Mouse (Mus musculus) neural tube, embryonic 11.5 days (tissue): ENCODE data around the gene Tiam1. TPM values are rescaled to one million over a fixed set of nuclear protein-coding genes. Genes with fewer than 3 reads are reported as not detected.
A peak's percentile ranks its signal among the peaks of the same experiment; 100 is the strongest.

Experiments
- ATAC-seq: fragments of 200-750 bp; cut with Nextera tagmentation; 2 replicates; pipeline ENCODE4 v1.8.0; 2017; ENCODE audit warnings: moderate number of reproducible peaks, mild to moderate bottlenecking, moderate TSS enrichment, moderate library complexity; ENCODE audit not compliant: insufficient read depth, low FRiP score, low TSS enrichment
- DNase-seq: peaks from one replicate; pipeline ENCODE4 v3.0.0-alpha.2; 2015; ENCODE audit warnings: low spot score
- H3K27ac ChIP-seq: fragments of 300-500 bp; sonication (generic); 2 replicates; pipeline ENCODE4 v1.5.1; 2014; ENCODE audit warnings: low read depth, mild to moderate bottlenecking, low read length
- H3K27me3 ChIP-seq: fragments of 300-500 bp; sonication (generic); 2 replicates; pipeline ENCODE4 v1.6.1; 2014; ENCODE audit warnings: mild to moderate bottlenecking, low read length, mixed read lengths; ENCODE audit not compliant: control insufficient read depth, insufficient read depth
- H3K36me3 ChIP-seq: fragments of 300-500 bp; sonication (generic); 2 replicates; pipeline ENCODE4 v1.6.1; 2014; ENCODE audit warnings: mild to moderate bottlenecking, low read length, moderate library complexity, mixed read lengths; ENCODE audit not compliant: control insufficient read depth, insufficient read depth
- H3K4me1 ChIP-seq: fragments of 300-500 bp; sonication (generic); 2 replicates; pipeline ENCODE4 v1.6.1; 2014; ENCODE audit warnings: low read length, mixed read lengths; ENCODE audit not compliant: control insufficient read depth, insufficient read depth
- H3K4me2 ChIP-seq: fragments of 300-500 bp; sonication (generic); 2 replicates; pipeline ENCODE4 v1.6.1; 2014; ENCODE audit warnings: low read depth, mild to moderate bottlenecking, moderate library complexity
- H3K4me3 ChIP-seq: fragments of 300-500 bp; sonication (generic); 2 replicates; pipeline ENCODE4 v1.5.1; 2014; ENCODE audit warnings: low read depth, low read length
- H3K9ac ChIP-seq: fragments of 300-500 bp; sonication (generic); 2 replicates; pipeline ENCODE4 v1.6.1; 2014; ENCODE audit warnings: mild to moderate bottlenecking, low read length
- H3K9me3 ChIP-seq: fragments of 300-500 bp; sonication (generic); 2 replicates; pipeline ENCODE4 v1.6.1; 2016; ENCODE audit warnings: low read length; ENCODE audit not compliant: control insufficient read depth
- WGBS: fragments of 180-500 bp; shearing (Covaris S2); extraction: QIAGEN DNeasy Blood & Tissue Kit; methylation state at CpG from one replicate; pipeline ENCODE4 v1.1.7; 2014; 5-methylcytosine and 5-hydroxymethylcytosine counted together
- polyA plus RNA-seq: library from polyadenylated mRNA; unstranded; fragments of >200 nt; fragmentation: Nextera tagmentation; extraction: Ambion mirVana; gene quantifications from 2 replicates; pipeline ENCODE4 v1.2.1, GENCODE M21; 2014

Gene Tiam1
- polyA plus RNA-seq, 1 experiment from 2014 or later, result 27.7 TPM

GRCm38 (mm10) chr16:90023665-90024010, 119.9 kb downstream of the Tiam1 start:
- Histone ChIP-seq H3K4me1 (0 out of 2 replicates have a peak, but pooled peaks cover 2% of the 10 kb centered on the region), H3K4me3 (no peak overlapping the region), H3K27ac (no peak overlapping the region), H3K27me3 (no peaks in the 10 kb centered on the region), H3K36me3 (no peaks in the 10 kb centered on the region), H3K9ac (no peak overlapping the region), H3K9me3 (no peaks in the 10 kb centered on the region), H3K4me2 (no peak overlapping the region)
- ATAC-seq (no peak), DNase-seq (no peak)
- WGBS, result 89% methylated on average over 8 of the region's 8 CpGs

GRCm38 (mm10) chr16:90022932-90023664, 120.5 kb downstream of the Tiam1 start:
- H3K4me2 ChIP-seq, result no peak overlapping the region
- no peak overlapping the region for H3K9ac ChIP-seq
- H3K9me3 ChIP-seq, result no peaks in the 10 kb centered on the region
- 79% methylated on average over 18 of the region's 18 CpGs for WGBS
- no peak overlapping the region for H3K27ac ChIP-seq
- ATAC-seq (no peak), DNase-seq (no peak)
- H3K4me3 ChIP-seq, result no peak overlapping the region
- no peaks in the 10 kb centered on the region for H3K27me3 ChIP-seq
- H3K36me3 ChIP-seq, result no peaks in the 10 kb centered on the region
- 0 out of 2 replicates have a peak, but pooled peaks cover 2% of the 10 kb centered on the region for H3K4me1 ChIP-seq

GRCm38 (mm10) chr16:90016046-90016445, 127.5 kb downstream of the Tiam1 start:
- 79% methylated on average over 4 of the region's 4 CpGs for WGBS

GRCm38 (mm10) chr16:90014596-90014995, 129.0 kb downstream of the Tiam1 start:
- no peaks in the 10 kb centered on the region for H3K27me3 ChIP-seq
- no peaks in the 10 kb centered on the region for H3K9me3 ChIP-seq
- no peak overlapping the region for H3K9ac ChIP-seq
- no peak overlapping the region for H3K4me2 ChIP-seq
- no peak for DNase-seq
- no peak overlapping the region for H3K4me3 ChIP-seq
- 82% methylated on average over 9 of the region's 9 CpGs for WGBS
- no peaks in the 10 kb centered on the region for H3K4me1 ChIP-seq
- H3K27ac ChIP-seq, result no peak overlapping the region
- no peak for ATAC-seq
- no peaks in the 10 kb centered on the region for H3K36me3 ChIP-seq

More at GRCm38 (mm10) chr16:90016046-90016445, 127.5 kb downstream of the Tiam1 start:
- ATAC-seq, result no peak
- H3K4me3 ChIP-seq, result no peak overlapping the region
- H3K27ac ChIP-seq, result no peak overlapping the region
- no peak overlapping the region for H3K9ac ChIP-seq
- no peaks in the 10 kb centered on the region for H3K36me3 ChIP-seq
- DNase-seq, result no peak
- no peaks in the 10 kb centered on the region for H3K27me3 ChIP-seq
- no peaks in the 10 kb centered on the region for H3K9me3 ChIP-seq
- no peak overlapping the region for H3K4me2 ChIP-seq
- 0 out of 2 replicates have a peak, but pooled peaks cover 2% of the 10 kb centered on the region for H3K4me1 ChIP-seq

- ATAC-seq (no peak), DNase-seq (peak; percentile 20)
- no peaks in the 10 kb centered on the region for H3K27me3 ChIP-seq
- no peak overlapping the region for H3K4me3 ChIP-seq
- WGBS, result 79% methylated on average over 32 of the region's 32 CpGs
- no peak overlapping the region for H3K27ac ChIP-seq
- no peaks in the 10 kb centered on the region for H3K36me3 ChIP-seq
- no peaks in the 10 kb centered on the region for H3K4me1 ChIP-seq
- no peaks in the 10 kb centered on the region for H3K9me3 ChIP-seq
- H3K9ac ChIP-seq, result 0 out of 2 replicates have a peak overlapping the region, but pooled peaks have one; percentile 8
- H3K4me2 ChIP-seq, result no peak overlapping the region
These were observed 131.9 kb downstream of the Tiam1 start for GRCm38 (mm10) chr16:90011521-90012181.

GRCm38 (mm10) chr16:90008504-90008903, 135.1 kb downstream of the Tiam1 start:
- DNase-seq (no peak), ATAC-seq (no peak)
- Histone ChIP-seq H3K27me3 (no peaks in the 10 kb centered on the region), H3K4me1 (no peaks in the 10 kb centered on the region), H3K4me2 (no peak overlapping the region), H3K4me3 (no peak overlapping the region), H3K36me3 (no peaks in the 10 kb centered on the region; the same call in 1 of the 2 replicates), H3K9ac (no peak overlapping the region), H3K9me3 (no peaks in the 10 kb centered on the region), H3K27ac (no peak overlapping the region)
- 90% methylated on average over 6 of the region's 6 CpGs for WGBS

- H3K36me3 ChIP-seq, result no peaks in the 10 kb centered on the region; the same call in 1 of the 2 replicates
- H3K9ac ChIP-seq, result no peak overlapping the region
- H3K4me1 ChIP-seq, result no peaks in the 10 kb centered on the region
- no peaks in the 10 kb centered on the region for H3K27me3 ChIP-seq
- 90% methylated on average over 13 of the region's 13 CpGs for WGBS
- no peaks in the 10 kb centered on the region for H3K9me3 ChIP-seq
- no peak for DNase-seq
- H3K4me3 ChIP-seq, result no peak overlapping the region
- ATAC-seq, result no peak
- H3K27ac ChIP-seq, result no peak overlapping the region
- H3K4me2 ChIP-seq, result no peak overlapping the region
These were observed 136.1 kb downstream of the Tiam1 start for GRCm38 (mm10) chr16:90007391-90007977.

- WGBS, result 97% methylated on average over 14 of the region's 14 CpGs
- H3K4me1 ChIP-seq, result no peaks in the 10 kb centered on the region
- no peaks in the 10 kb centered on the region for H3K9me3 ChIP-seq
- H3K27ac ChIP-seq, result no peak overlapping the region
- DNase-seq (no peak), ATAC-seq (no peak)
- H3K4me2 ChIP-seq, result no peak overlapping the region
- no peaks in the 10 kb centered on the region; the same call in 1 of the 2 replicates for H3K36me3 ChIP-seq
- no peaks in the 10 kb centered on the region for H3K27me3 ChIP-seq
- no peak overlapping the region for H3K9ac ChIP-seq
- no peak overlapping the region for H3K4me3 ChIP-seq
These were observed 140.0 kb downstream of the Tiam1 start for GRCm38 (mm10) chr16:90003556-90003955.
